Mouse (Mus musculus) heart, adult 2 months (tissue): Measurements from ENCODE around the gene Adam1b. TPM values are rescaled to one million over a fixed set of nuclear protein-coding genes. Genes with fewer than 3 reads are reported as not detected.
A peak's percentile ranks its signal among the peaks of the same experiment; 100 is the strongest.
"Not testable (repeated sequence)": the region's sequence is repeated elsewhere in the genome, so short reads cannot be mapped to it uniquely, and the experiment has no call there.

Experiments
- DNase-seq, 2 experiments: peaks; one replicate each; pipeline ENCODE4 v3.0.0; 2021
- H3K27ac ChIP-seq: fragments of 200-600 bp; 2 replicates; pipeline ENCODE4 v1.8.1; 2022
- H3K27me3 ChIP-seq: fragments of 200-500 bp; 2 replicates; pipeline ENCODE4 v1.6.1; 2012; ENCODE audit warnings: mild to moderate bottlenecking, low read length, inconsistent platforms, mixed read lengths; ENCODE audit not compliant: control insufficient read depth, insufficient read depth
- H3K36me3 ChIP-seq: fragments of 200-500 bp; 2 replicates; pipeline ENCODE4 v1.6.1; 2012; ENCODE audit warnings: low read length, inconsistent platforms; ENCODE audit not compliant: control insufficient read depth, insufficient read depth
- H3K4me1 ChIP-seq: fragments of 200-500 bp; 2 replicates; pipeline ENCODE4 v1.6.1; 2011; ENCODE audit warnings: low read length; ENCODE audit not compliant: control insufficient read depth, insufficient read depth
- H3K4me3 ChIP-seq: fragments of 200-600 bp; 2 replicates; pipeline ENCODE4 v1.8.1; 2022
- H3K79me2 ChIP-seq: fragments of 200-500 bp; replicated peaks from 2 replicates; pipeline ENCODE4 v1.6.1; 2012; ENCODE audit warnings: mild to moderate bottlenecking, inconsistent platforms, low read length, moderate library complexity, mixed read lengths; ENCODE audit not compliant: control insufficient read depth, insufficient read depth
- H3K9ac ChIP-seq: fragments of 200-500 bp; 2 replicates; pipeline ENCODE4 v1.6.1; 2012; ENCODE audit warnings: low read depth, mild to moderate bottlenecking, control low read depth, inconsistent platforms, low read length, mixed read lengths
- CTCF ChIP-seq: fragments of 200-600 bp; IDR thresholded peaks from 2 replicates; pipeline ENCODE4 v1.8.1; 2022; ENCODE audit warnings: antibody characterized with exemption, mild to moderate bottlenecking, moderate library complexity
- EP300 ChIP-seq: fragments of 200-500 bp; IDR thresholded peaks from 2 replicates; pipeline ENCODE4 v1.6.1; 2011; ENCODE audit warnings: low read depth, low read length, control low read depth; ENCODE audit not compliant: insufficient read depth
- POLR2A ChIP-seq: fragments of 200-500 bp; IDR thresholded peaks from 2 replicates; pipeline ENCODE4 v1.6.1; 2011; ENCODE audit warnings: mild to moderate bottlenecking, low read depth, low read length, control low read depth; ENCODE audit not compliant: insufficient read depth
- WGBS: fragments of 180-500 bp; shearing (Covaris S2); methylation state at CpG from one replicate; pipeline ENCODE4 v1.1.7; 2018; 5-methylcytosine and 5-hydroxymethylcytosine counted together
- intact Hi-C: fragments of 180-260 bp; cut with DNase I; formaldehyde crosslinking; loops from one replicate; pipeline ENCODE4 v1.15.1; 2025
- polyA plus RNA-seq: library from polyadenylated mRNA; depleted of rRNA; stranded (reverse); fragments of >200 nt; gene quantifications from 2 replicates; pipeline ENCODE4 v1.2.3, GENCODE M21; 2012
- total RNA-seq, 2 experiments: library from RNA; stranded (reverse); gene quantifications; 2 replicates each; pipeline ENCODE4 v1.2.3; 2021

Gene Adam1b
- total and polyA plus RNA-seq, 3 experiments: 0.04 TPM; not detected in 2

DNA sequence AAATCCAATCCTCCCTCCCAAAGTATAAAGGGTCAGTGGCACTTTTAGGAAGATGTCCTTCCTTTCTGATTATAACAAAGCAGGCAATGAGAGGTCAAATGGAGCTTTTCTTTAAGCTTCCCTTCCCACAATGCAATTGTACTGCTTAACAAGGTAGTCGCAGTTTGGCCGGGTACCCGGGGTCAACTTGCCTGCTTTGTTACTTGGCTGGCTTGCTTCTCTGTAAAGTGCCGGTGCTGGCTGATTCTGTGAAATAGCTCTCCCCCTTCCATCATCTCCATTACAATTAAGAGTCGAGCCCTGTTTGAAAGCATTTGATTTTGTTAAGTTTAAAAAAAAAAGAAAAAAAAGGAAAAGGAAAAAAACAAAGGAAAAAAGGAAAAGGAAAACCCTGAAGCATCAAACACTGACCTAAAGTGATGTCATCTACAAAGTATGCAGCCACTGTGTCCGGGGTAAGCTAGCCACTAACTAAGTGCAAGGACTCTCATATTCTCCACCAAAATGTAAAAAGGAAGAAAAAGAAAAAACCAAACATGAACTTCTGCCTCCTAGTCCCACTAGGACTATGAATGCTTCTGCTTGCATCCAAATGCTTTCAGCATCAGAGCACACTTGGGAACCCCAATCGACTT, 33.8 kb upstream of the Adam1b start:
- 39% methylated on average over 7 of the region's 7 CpGs for WGBS
- no peak overlapping the region for H3K27ac ChIP-seq
- TF ChIP-seq CTCF: no peak
- no peak for TF ChIP-seq EP300
- no peak for TF ChIP-seq POLR2A
- H3K79me2 ChIP-seq: no peaks in the 10 kb centered on the region; the same call in 1 of the 2 replicates
- no peaks in the 10 kb centered on the region for H3K27me3 ChIP-seq
- intact Hi-C loops: no loop called here
- DNase-seq: no peak
- no peak overlapping the region for H3K9ac ChIP-seq
- H3K4me3 ChIP-seq: no peak overlapping the region
- H3K36me3 ChIP-seq: no peaks in the 10 kb centered on the region
- no peaks in the 10 kb centered on the region for H3K4me1 ChIP-seq

GRCm38 (mm10) chr5:121535116-121535515, 31.9 kb upstream of the Adam1b start:
- intact Hi-C loops: no loop called here
- Histone ChIP-seq H3K4me1 (no peaks in the 10 kb centered on the region), H3K36me3 (no peaks in the 10 kb centered on the region), H3K79me2 (no peaks in the 10 kb centered on the region), H3K4me3 (no peak overlapping the region), H3K9ac (no peak overlapping the region), H3K27ac (no peak overlapping the region), H3K27me3 (no peaks in the 10 kb centered on the region)
- no peak for DNase-seq
- TF ChIP-seq CTCF (no peak), POLR2A (no peak), EP300 (no peak)
- 67% methylated on average over 3 of the region's 3 CpGs for WGBS

DNA sequence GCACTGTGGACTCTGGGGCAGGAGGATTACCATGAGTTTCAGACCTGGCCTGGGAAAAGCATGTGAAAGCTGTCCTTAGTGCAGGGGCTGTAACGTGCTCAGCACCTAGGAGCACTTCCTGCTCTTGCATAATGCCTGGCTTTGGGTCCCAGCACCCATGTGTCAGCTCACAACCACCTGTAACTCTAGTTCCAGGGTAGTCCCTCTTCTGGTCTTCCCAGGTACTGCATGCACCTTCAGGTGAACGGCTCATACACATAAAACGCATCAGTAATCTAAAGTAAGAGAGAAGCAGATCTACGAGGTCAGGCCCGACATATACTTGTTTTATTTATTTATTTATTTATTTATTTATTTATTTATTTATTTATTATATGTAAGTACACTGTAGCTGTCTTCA, 31.3 kb upstream of the Adam1b start:
- intact Hi-C loops: no loop called here
- H3K36me3 ChIP-seq: no peaks in the 10 kb centered on the region
- 91% methylated on average over 5 of the region's 5 CpGs for WGBS

DNA sequence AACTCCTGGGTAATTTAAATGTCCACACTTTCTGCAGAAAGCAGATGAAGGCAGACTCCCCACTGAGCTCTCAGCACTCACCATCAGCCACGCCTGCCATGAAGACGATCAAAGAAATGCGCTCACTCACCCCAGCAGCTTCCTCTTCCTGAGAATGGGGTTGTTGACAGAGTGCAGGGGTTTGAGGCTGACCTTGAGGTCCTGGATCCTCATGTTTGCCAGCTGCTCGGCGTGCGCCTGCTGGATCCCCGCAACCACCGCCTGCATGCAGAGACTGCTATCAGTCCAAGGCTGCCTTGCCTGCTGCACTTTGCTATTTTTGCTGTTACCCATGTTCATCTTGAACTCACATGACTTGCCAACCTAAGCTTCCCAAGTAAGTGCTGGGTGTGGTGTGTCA, 23.7 kb upstream of the Adam1b start:
- intact Hi-C loops: no loop called here
- Histone ChIP-seq H3K36me3 (no peaks in the 10 kb centered on the region), H3K4me3 (no peak overlapping the region), H3K79me2 (no peaks in the 10 kb centered on the region), H3K9ac (no peak overlapping the region), H3K4me1 (no peaks in the 10 kb centered on the region; the same call in 1 of the 2 replicates), H3K27ac (peak overlapping the region; percentile 38), H3K27me3 (no peaks in the 10 kb centered on the region)
- TF ChIP-seq POLR2A (no peak), EP300 (no peak)
- peak in 1 of 2 experiments; percentile 33 for DNase-seq
- WGBS: 53% methylated on average over 8 of the region's 8 CpGs

More for the DNA sequence above, 31.3 kb upstream of the Adam1b start:
- no peaks in the 10 kb centered on the region for H3K4me1 ChIP-seq
- no peak overlapping the region for H3K9ac ChIP-seq
- no peak overlapping the region for H3K4me3 ChIP-seq
- H3K27ac ChIP-seq: no peak overlapping the region
- no peak for DNase-seq
- no peaks in the 10 kb centered on the region for H3K27me3 ChIP-seq
- peak; percentile 56 for TF ChIP-seq CTCF
- no peak for TF ChIP-seq POLR2A
- no peaks in the 10 kb centered on the region for H3K79me2 ChIP-seq

- DNase-seq: no peak
- H3K27me3 ChIP-seq: no peaks in the 10 kb centered on the region
- H3K9ac ChIP-seq: no peak overlapping the region
- H3K4me3 ChIP-seq: no peak overlapping the region
- peak overlapping the region; percentile 38 for H3K27ac ChIP-seq
- H3K36me3 ChIP-seq: no peaks in the 10 kb centered on the region
- H3K4me1 ChIP-seq: no peaks in the 10 kb centered on the region; the same call in 1 of the 2 replicates
- WGBS: 78% methylated on average over 7 of the region's 7 CpGs
- TF ChIP-seq CTCF: no peak
- no peak for TF ChIP-seq POLR2A
- intact Hi-C loops: no loop called here
- H3K79me2 ChIP-seq: no peaks in the 10 kb centered on the region
Measured at GRCm38 (mm10) chr5:121526526-121526925, 23.3 kb upstream of the Adam1b start.

- 77% methylated on average over 14 of the region's 14 CpGs for WGBS
- Histone ChIP-seq H3K27ac (no peak overlapping the region), H3K4me1 (no peaks in the 10 kb centered on the region; the same call in 1 of the 2 replicates), H3K36me3 (no peaks in the 10 kb centered on the region), H3K9ac (no peak overlapping the region), H3K27me3 (no peaks in the 10 kb centered on the region), H3K79me2 (no peaks in the 10 kb centered on the region), H3K4me3 (no peak overlapping the region)
- TF ChIP-seq EP300: no peak
- intact Hi-C loops: no loop called here
- no peak for DNase-seq
Measured at GRCm38 (mm10) chr5:121525774-121526450, 22.7 kb upstream of the Adam1b start.

- H3K36me3 ChIP-seq, H3K4me3 ChIP-seq, H3K79me2 ChIP-seq, H3K4me1 ChIP-seq, H3K27me3 ChIP-seq, H3K9ac ChIP-seq, H3K27ac ChIP-seq, intact Hi-C loops, DNase-seq: not testable (repeated sequence)
- 93% methylated on average over 10 of the region's 17 CpGs for WGBS
Measured at GRCm38 (mm10) chr5:121519758-121520157, 16.5 kb upstream of the Adam1b start.
